Mouse (Mus musculus) embryonic stem cell, embryonic (primary cell): Measurements from ENCODE around the gene Gsg1l.

Experiments used
- CTCF ChIA-PET, 4 experiments: fragments of 300-600 bp in 2 of 4; fragments of 350-600 bp in 2 of 4; sonication (Branson Sonifier 250); formaldehyde crosslinking; loops; one replicate each; lab custom pipeline; 2022; ENCODE audit warnings: inconsistent platforms in 2 of 4; lab: Charles Lee
- POLR2A ChIA-PET, 4 experiments: fragments of 300-600 bp in 2 of 4; fragments of 350-600 bp in 2 of 4; sonication (Branson Sonifier 250); formaldehyde crosslinking; loops; one replicate each; lab custom pipeline; 2022; ENCODE audit warnings: antibody characterized with exemption in 4 of 4, inconsistent platforms in 1 of 4; lab: Charles Lee

The Gsg1l gene

GRCm38 (mm10) chr7:126008789-126009148, 73.4 kb downstream of the Gsg1l start:
- CTCF ChIA-PET = interaction anchor here in 2 of 4 experiments (0.6 kb wide), 2 partner anchors 86 to 538 kb away, joined by 3 read pairs; no protein-coding TSS in a partner anchor
- POLR2A ChIA-PET = interaction anchor here in 1 of 4 experiments (0.7 kb wide), 1 partner anchor 10 kb away, joined by 3 read pairs; no protein-coding TSS in a partner anchor

GRCm38 (mm10) chr7:126008139-126008788, 73.9 kb downstream of the Gsg1l start:
- ChIA-PET CTCF (no interaction called here), POLR2A (no interaction called here)

- ChIA-PET POLR2A (no interaction called here), CTCF (no interaction called here)
Observed at GRCm38 (mm10) chr7:126007132-126007910, 74.9 kb downstream of the Gsg1l start.

GRCm38 (mm10) chr7:126005274-126005673, 76.9 kb downstream of the Gsg1l start:
- ChIA-PET POLR2A (no interaction called here), CTCF (no interaction called here)

- ChIA-PET POLR2A (no interaction called here), CTCF (no interaction called here)
Observed at GRCm38 (mm10) chr7:126001683-126002082, 80.5 kb downstream of the Gsg1l start.

GRCm38 (mm10) chr7:125999921-126000320, 82.3 kb downstream of the Gsg1l start:
- ChIA-PET POLR2A (interaction anchor here in 1 of 4 experiments (0.5 to 1.3 kb wide), 2 partner anchors 17 to 305 kb away, joined by 3 read pairs; no protein-coding TSS in a partner anchor), CTCF (no interaction called here)

GRCm38 (mm10) chr7:125996151-125996550, 86.1 kb downstream of the Gsg1l start:
- CTCF ChIA-PET = interaction anchor here in 1 of 4 experiments (0.7 kb wide), 1 partner anchor 37 kb away, joined by 3 read pairs; no protein-coding TSS in a partner anchor
- POLR2A ChIA-PET = no interaction called here

GRCm38 (mm10) chr7:125992356-125992891, 89.8 kb downstream of the Gsg1l start:
- ChIA-PET CTCF (interaction anchor here in 1 of 4 experiments (0.7 kb wide), 1 partner anchor 350 kb away, joined by 3 read pairs; no protein-coding TSS in a partner anchor), POLR2A (interaction anchor here in 1 of 4 experiments (0.5 kb wide), 1 partner anchor 10 kb away, joined by 4 read pairs; no protein-coding TSS in a partner anchor)

GRCm38 (mm10) chr7:125991846-125992245, 90.4 kb downstream of the Gsg1l start:
- POLR2A ChIA-PET = no interaction called here
- CTCF ChIA-PET = interaction anchor here in 1 of 4 experiments (0.6 kb wide), 1 partner anchor 215 kb away, joined by 3 read pairs; no protein-coding TSS in a partner anchor

- CTCF ChIA-PET = no interaction called here
- POLR2A ChIA-PET = no interaction called here
Observed at GRCm38 (mm10) chr7:125989969-125990368, 92.2 kb downstream of the Gsg1l start.

- POLR2A ChIA-PET = interaction anchor here in 1 of 4 experiments (1.4 kb wide), 1 partner anchor 19 kb away, joined by 3 read pairs; no protein-coding TSS in a partner anchor
- CTCF ChIA-PET = interaction anchor here in 1 of 4 experiments (0.5 kb wide), 1 partner anchor 653 kb away, joined by 3 read pairs; no protein-coding TSS in a partner anchor
Observed at GRCm38 (mm10) chr7:125989489-125989888, 92.7 kb downstream of the Gsg1l start.

- ChIA-PET CTCF (no interaction called here), POLR2A (interaction anchor here in 1 of 4 experiments (1.4 kb wide), 1 partner anchor 18 kb away, joined by 3 read pairs; no protein-coding TSS in a partner anchor)
Observed at GRCm38 (mm10) chr7:125988326-125988725, 93.9 kb downstream of the Gsg1l start.

GRCm38 (mm10) chr7:125987117-125987516, 95.1 kb downstream of the Gsg1l start:
- POLR2A ChIA-PET = interaction anchor here in 1 of 4 experiments (0.7 kb wide), 1 partner anchor 898 kb away, joined by 3 read pairs; no protein-coding TSS in a partner anchor
- CTCF ChIA-PET = interaction anchor here in 1 of 4 experiments (0.7 kb wide), 1 partner anchor 34 kb away, joined by 4 read pairs; no protein-coding TSS in a partner anchor

GRCm38 (mm10) chr7:125985565-125985964, 96.6 kb downstream of the Gsg1l start:
- POLR2A ChIA-PET = no interaction called here
- CTCF ChIA-PET = no interaction called here

- ChIA-PET CTCF (interaction anchor here in 1 of 4 experiments (0.6 kb wide), 1 partner anchor 27 kb away, joined by 3 read pairs; no protein-coding TSS in a partner anchor), POLR2A (no interaction called here)
Observed at GRCm38 (mm10) chr7:125983902-125984841, 98.0 kb downstream of the Gsg1l start.

GRCm38 (mm10) chr7:125979591-125979990, 102.6 kb downstream of the Gsg1l start:
- ChIA-PET CTCF (interaction anchor here in 1 of 4 experiments (0.7 kb wide), 1 partner anchor 1254 kb away, joined by 4 read pairs; no protein-coding TSS in a partner anchor), POLR2A (no interaction called here)

- ChIA-PET CTCF (no interaction called here), POLR2A (no interaction called here)
Observed at GRCm38 (mm10) chr7:125976695-125977094, 105.5 kb downstream of the Gsg1l start.

GRCm38 (mm10) chr7:125975414-125975813, 106.8 kb downstream of the Gsg1l start:
- POLR2A ChIA-PET = interaction anchor here in 1 of 4 experiments (0.5 kb wide), 1 partner anchor 16 kb away, joined by 9 read pairs; no protein-coding TSS in a partner anchor
- CTCF ChIA-PET = no interaction called here
